Mouse (Mus musculus): ENCODE results near the gene F11r. TPM values are rescaled to one million over a fixed set of nuclear protein-coding genes. Genes with fewer than 3 reads are reported as not detected.

The F11r gene
- under 1 TPM; 0.20 to 0.31 TPM for total RNA-seq (2023)

DNA sequence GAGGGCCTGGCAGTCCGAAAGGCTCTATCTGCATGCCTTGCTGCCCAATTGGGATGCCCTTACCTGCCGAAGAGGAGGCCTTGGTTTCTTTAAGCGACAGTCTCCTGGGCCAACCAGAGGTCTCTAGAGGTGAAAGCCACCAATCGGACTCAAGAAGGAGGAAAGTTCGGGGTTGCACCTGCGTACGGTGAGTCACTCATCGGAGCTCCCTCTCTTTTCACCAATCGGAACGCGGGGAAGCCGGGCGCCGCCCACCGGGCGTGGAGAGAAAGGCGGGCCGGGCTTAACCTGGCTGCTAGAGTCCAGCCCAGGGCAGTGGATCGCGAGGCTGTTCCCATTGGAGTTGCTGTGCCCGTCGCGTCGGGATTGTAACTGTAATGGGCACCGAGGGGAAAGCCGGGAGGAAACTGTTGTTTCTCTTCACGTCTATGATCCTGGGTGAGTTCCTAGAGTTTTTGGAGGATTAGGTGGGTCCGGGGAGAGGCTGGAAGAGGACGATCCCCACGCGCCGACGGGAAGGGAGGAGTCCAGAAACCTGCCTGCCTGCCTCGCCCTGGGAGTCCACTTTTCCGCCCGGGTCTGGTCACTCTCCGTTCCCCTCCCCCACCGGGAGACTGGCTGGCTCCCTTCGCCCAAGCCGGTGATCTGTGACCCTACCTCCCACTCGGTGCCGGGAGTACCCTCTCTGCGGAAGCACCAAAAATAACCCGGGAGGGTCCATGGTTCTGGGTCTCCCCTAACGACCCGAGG, at the start of gene F11r:
TSS of gene F11r (plus strand) at position 272 of the 750 bp plus-strand sequence.

DNA sequence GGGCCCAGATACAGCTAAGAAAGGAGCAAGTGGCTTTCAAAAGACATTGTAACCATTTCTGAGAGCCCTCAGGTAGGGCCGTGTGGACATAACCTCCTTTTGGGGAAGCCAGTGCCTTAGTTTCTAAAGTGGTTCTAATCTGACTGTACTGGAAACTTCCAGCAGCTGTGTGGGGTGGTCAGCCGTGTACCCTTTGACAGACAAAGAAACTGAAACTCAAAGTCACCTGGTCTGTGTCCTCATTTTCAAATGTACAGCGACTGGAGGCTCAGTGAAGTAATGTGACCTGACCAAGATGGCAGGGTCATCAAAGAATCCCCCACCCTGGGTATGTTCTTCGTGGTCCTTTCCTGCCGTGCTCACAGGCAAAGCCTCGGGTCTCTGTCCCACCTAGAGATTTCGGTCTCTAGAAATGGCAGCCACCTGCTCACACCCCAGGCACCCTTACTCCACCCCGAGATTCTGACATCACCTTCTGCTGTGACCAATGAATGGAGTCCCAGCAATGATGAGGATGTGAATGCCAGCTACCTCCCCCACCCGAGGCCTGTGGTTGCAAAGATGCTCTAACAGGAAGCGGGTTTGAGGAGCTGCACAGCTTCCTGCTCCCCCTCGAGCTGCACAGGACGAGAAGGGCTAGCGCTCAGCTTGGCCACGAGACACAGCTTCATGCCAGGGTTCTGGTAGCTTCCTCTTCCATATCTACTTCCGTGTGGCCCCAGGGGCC, 48.8 kb upstream of the F11r start, which contains the start of gene Arhgap30:
TSS of gene Arhgap30 (plus strand) at position 579 of the 727 bp plus-strand sequence.

DNA sequence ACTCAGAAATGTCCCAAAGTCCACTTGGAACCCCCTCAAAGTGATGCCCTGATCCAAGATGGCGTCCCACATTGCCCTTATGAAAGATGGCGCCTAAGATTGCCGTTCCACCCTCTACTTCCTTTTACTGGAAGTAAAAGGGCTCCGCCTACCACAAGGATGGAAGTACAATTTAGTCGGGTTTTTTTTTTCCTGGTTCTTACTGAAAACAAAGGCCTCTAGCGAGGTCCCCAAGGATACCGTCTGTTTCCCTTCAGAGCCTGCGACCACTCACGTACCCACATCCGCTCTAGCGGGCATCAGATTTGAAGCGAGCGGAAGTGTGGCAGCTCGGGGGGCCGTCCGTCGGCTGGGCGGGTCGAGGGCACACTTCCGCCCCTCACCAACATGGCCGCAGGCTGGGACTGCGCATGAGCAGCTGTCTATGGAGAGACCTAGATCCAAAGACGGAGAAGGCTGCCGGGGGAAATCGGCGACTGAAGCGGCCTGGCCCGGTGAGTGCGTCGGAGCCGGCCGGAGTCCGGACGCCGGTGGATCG, 26.3 kb upstream of the F11r start, which contains the start of gene Usf1:
TSS of gene Usf1 (plus strand) at position 367 of the 538 bp plus-strand sequence.

DNA sequence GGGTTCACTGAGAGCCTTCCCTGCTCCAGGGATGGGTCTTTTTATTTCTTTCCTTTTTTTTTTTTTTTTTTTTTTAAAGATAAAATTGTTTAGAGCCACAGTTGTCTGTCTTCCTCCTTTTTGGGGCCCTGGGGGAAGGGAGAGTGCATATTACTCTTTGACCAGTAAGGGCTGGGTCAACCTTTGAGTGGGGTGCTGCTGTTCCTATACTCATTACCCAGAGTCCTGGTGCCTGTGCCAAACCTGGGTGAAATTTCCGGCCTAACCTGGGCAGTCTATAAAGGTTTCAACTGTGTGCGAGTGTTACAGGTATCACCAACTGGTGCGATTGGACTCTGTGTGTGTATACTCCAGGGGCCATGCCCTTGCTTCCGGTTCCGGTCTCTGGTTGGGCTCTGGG, 18.7 kb upstream of the F11r start, which contains the start of gene Tstd1:
TSS of gene Tstd1 (plus strand) at position 213 of the 400 bp plus-strand sequence.

DNA sequence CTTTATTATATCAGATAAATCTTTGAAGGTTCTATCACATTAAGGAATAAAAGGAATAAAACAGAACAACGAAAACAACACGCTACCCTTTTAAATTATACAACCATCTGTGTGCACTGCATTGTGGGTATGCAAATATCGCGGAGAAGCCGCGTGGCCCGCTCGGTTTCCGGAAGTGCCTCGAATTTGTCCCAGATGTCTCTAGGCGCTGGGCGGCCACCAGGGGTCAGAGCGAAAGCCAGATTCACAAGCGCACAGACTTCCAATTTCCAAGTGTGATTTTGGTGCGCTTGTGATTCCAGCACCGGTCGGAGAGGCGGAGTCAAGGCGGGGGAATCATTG, 65.9 kb downstream of the F11r start, which contains the start of gene Alyref2:
TSS of gene Alyref2 (plus strand) at position 229 of the 342 bp plus-strand sequence.

Other genes with a start within 250 kb of the F11r start
- gene Pcp4l1, start 241.3 kb upstream of the F11r start, total RNA-seq (2023), result 1 to 10 TPM in 1 of 2 experiments, under 1 TPM in 1; 0.29 to 1.4 TPM
- not detected for gene Nr1i3, start 223.6 kb upstream of the F11r start, total RNA-seq (2023)
- 10 to 100 TPM; 11.9 to 16.4 TPM for gene Tomm40l, start 215.0 kb upstream of the F11r start, total RNA-seq (2023)
- gene Apoa2, start 212.5 kb upstream of the F11r start, total RNA-seq (2023), result under 1 TPM in 1 of 2 experiments, not detected in 1; 0.89 TPM
- gene Fcer1g, start 203.2 kb upstream of the F11r start, total RNA-seq (2023), result 1,000 to 10,000 TPM; 1,085 to 1,124 TPM
- gene Adamts4, start 187.1 kb upstream of the F11r start, total RNA-seq (2023), result not detected
- gene Ndufs2, start 186.1 kb upstream of the F11r start, total RNA-seq (2023), result 10 to 100 TPM; 84.6 to 99.7 TPM
- 100 to 1,000 TPM; 120 to 134 TPM for gene B4galt3, start 167.2 kb upstream of the F11r start, total RNA-seq (2023)
- gene Ppox, start 156.3 kb upstream of the F11r start, total RNA-seq (2023), result 10 to 100 TPM; 69.2 to 78.0 TPM
- 10 to 100 TPM; 29.5 to 31.1 TPM for gene Usp21, start 149.5 kb upstream of the F11r start, total RNA-seq (2023)
- gene Ufc1, start 142.5 kb upstream of the F11r start, total RNA-seq (2023), result 10 to 100 TPM; 47.2 to 51.2 TPM
- 10 to 100 TPM; 23.5 to 25.8 TPM for gene Dedd, start 108.4 kb upstream of the F11r start, total RNA-seq (2023)
- 10 to 100 TPM; 18.9 to 24.2 TPM for gene Nit1, start 91.9 kb upstream of the F11r start, total RNA-seq (2023)
- gene Pfdn2, start 91.9 kb upstream of the F11r start, total RNA-seq (2023), result 10 to 100 TPM; 27.1 to 34.4 TPM
- under 1 TPM; 0.22 to 0.40 TPM for gene Klhdc9, start 76.7 kb upstream of the F11r start, total RNA-seq (2023)
- gene Nectin4, start 67.4 kb upstream of the F11r start, total RNA-seq (2023), result 1 to 10 TPM; 2.0 to 2.2 TPM
- 100 to 1,000 TPM; 245 to 251 TPM for gene Arhgap30, start 48.6 kb upstream of the F11r start, total RNA-seq (2023)
- 100 to 1,000 TPM in 1 of 2 experiments, 10 to 100 TPM in 1; 85.6 to 108 TPM for gene Usf1, start 26.2 kb upstream of the F11r start, total RNA-seq (2023)
- gene Tstd1, start 18.7 kb upstream of the F11r start, total RNA-seq (2023), result 1 to 10 TPM; 4.4 TPM
- 1 to 10 TPM; 6.6 to 7.3 TPM for gene Alyref2, start 65.9 kb downstream of the F11r start, total RNA-seq (2023)
- gene Itln1, start 97.8 kb downstream of the F11r start, total RNA-seq (2023), result not detected
- 1 to 10 TPM; 7.6 to 8.0 TPM for gene Cd244a, start 121.7 kb downstream of the F11r start, total RNA-seq (2023)
- 10 to 100 TPM; 16.8 to 24.0 TPM for gene Ly9, start 169.9 kb downstream of the F11r start, total RNA-seq (2023)
- gene Slamf7, start 215.5 kb downstream of the F11r start, total RNA-seq (2023), result 1 to 10 TPM; 3.4 to 4.3 TPM
- 10 to 100 TPM; 55.8 to 79.4 TPM for gene Cd48, start 244.5 kb downstream of the F11r start, total RNA-seq (2023)